Mouse (Mus musculus) gastrocnemius, adult 2 months (tissue): ENCODE data around the gene Top2a. TPM values are rescaled to one million over a fixed set of nuclear protein-coding genes. Genes with fewer than 3 reads are reported as not detected.
A peak's percentile ranks its signal among the peaks of the same experiment; 100 is the strongest.

Experiments used
- DNase-seq: peaks from one replicate; pipeline ENCODE4 v3.0.0; 2022
- H3K27ac ChIP-seq: fragments of 200-600 bp; 2 replicates; pipeline ENCODE4 v1.8.1; 2022; ENCODE audit warnings: mild to moderate bottlenecking
- H3K4me3 ChIP-seq: fragments of 200-600 bp; 2 replicates; pipeline ENCODE4 v1.8.1; 2022; ENCODE audit warnings: mild to moderate bottlenecking, moderate library complexity
- CTCF ChIP-seq: fragments of 200-600 bp; IDR thresholded peaks from 2 replicates; pipeline ENCODE4 v1.8.1; 2022; ENCODE audit warnings: antibody characterized with exemption, mild to moderate bottlenecking, moderate library complexity
- intact Hi-C: fragments of 180-260 bp; cut with DNase I; formaldehyde crosslinking; loops from one replicate; pipeline ENCODE4 v1.15.1; 2025
- total RNA-seq, 2 experiments: library from RNA; stranded (reverse); gene quantifications; 2 replicates each; pipeline ENCODE4 v1.2.3; 2021

The Top2a gene
- total RNA-seq, 2 experiments from 2014 or later: 0.11 to 0.18 TPM

GRCm38 (mm10) chr11:98966499-98967141, 57.4 kb downstream of the Top2a start:
- Histone ChIP-seq H3K27ac (peak overlapping the region; percentile 89), H3K4me3 (peak overlapping the region; percentile 34)
- DNase-seq: peak; percentile 95
- TF ChIP-seq CTCF: peak; percentile 71
- intact Hi-C loops: loop anchor here (2.0 to 5.0 kb wide), 2 partner anchors 36 to 104 kb away; partner anchors contain the start of gene Wipf2

GRCm38 (mm10) chr11:98965416-98966077, 58.4 kb downstream of the Top2a start:
- DNase-seq: no peak
- Histone ChIP-seq H3K4me3 (peak overlapping the region; percentile 85), H3K27ac (peak overlapping the region; percentile 89)
- TF ChIP-seq CTCF: no peak
- intact Hi-C loops: loop anchor here (2.0 to 5.0 kb wide), 2 partner anchors 35 to 103 kb away; partner anchors contain the start of gene Wipf2

GRCm38 (mm10) chr11:98964616-98965415, 59.2 kb downstream of the Top2a start:
- intact Hi-C loops: loop anchor here (5.0 kb wide), 1 partner anchor 103 kb away; the partner anchor contains the start of gene Wipf2
- peak overlapping the region; percentile 89 for H3K27ac ChIP-seq
- peak overlapping the region; percentile 85 for H3K4me3 ChIP-seq
- no peak for TF ChIP-seq CTCF
- DNase-seq: peak; percentile 83

GRCm38 (mm10) chr11:98964201-98964615, 59.8 kb downstream of the Top2a start:
- intact Hi-C loops: no loop called here
- Histone ChIP-seq H3K27ac (peak overlapping the region; percentile 89), H3K4me3 (peak overlapping the region; percentile 85)
- no peak for TF ChIP-seq CTCF
- no peak for DNase-seq

- Histone ChIP-seq H3K4me3 (peak overlapping the region; percentile 85), H3K27ac (peak overlapping the region; percentile 89)
- intact Hi-C loops: loop anchor here (2.0 kb wide), 1 partner anchor 27 kb away; no protein-coding TSS in a partner anchor
- DNase-seq: peak; percentile 87
- TF ChIP-seq CTCF: no peak
Measured at GRCm38 (mm10) chr11:98963191-98964021, 60.6 kb downstream of the Top2a start.

GRCm38 (mm10) chr11:98962421-98963095, 61.4 kb downstream of the Top2a start:
- DNase-seq: peak; percentile 24
- TF ChIP-seq CTCF: no peak
- H3K4me3 ChIP-seq: peak overlapping the region; percentile 85
- intact Hi-C loops: loop anchor here (2.0 kb wide), 1 partner anchor 26 kb away; no protein-coding TSS in a partner anchor
- H3K27ac ChIP-seq: peak overlapping the region; percentile 89

GRCm38 (mm10) chr11:98961766-98962165, 62.2 kb downstream of the Top2a start:
- no peak for TF ChIP-seq CTCF
- Histone ChIP-seq H3K27ac (peak overlapping the region; percentile 89), H3K4me3 (peak overlapping the region; percentile 85)
- DNase-seq: no peak
- intact Hi-C loops: loop anchor here (2.0 kb wide), 1 partner anchor 25 kb away; no protein-coding TSS in a partner anchor

- peak overlapping the region; percentile 85 for H3K4me3 ChIP-seq
- intact Hi-C loops: no loop called here
- peak; percentile 77 for DNase-seq
- no peak for TF ChIP-seq CTCF
- peak overlapping the region; percentile 89 for H3K27ac ChIP-seq
Measured at GRCm38 (mm10) chr11:98961051-98961592, 62.9 kb downstream of the Top2a start.

GRCm38 (mm10) chr11:98960313-98960906, 63.6 kb downstream of the Top2a start:
- H3K27ac ChIP-seq: peak overlapping the region; percentile 89
- intact Hi-C loops: no loop called here
- peak overlapping the region; percentile 85 for H3K4me3 ChIP-seq
- no peak for TF ChIP-seq CTCF
- peak; percentile 86 for DNase-seq

- no peak for TF ChIP-seq CTCF
- Histone ChIP-seq H3K4me3 (peak overlapping the region; percentile 85), H3K27ac (peak overlapping the region; percentile 89)
- intact Hi-C loops: no loop called here
- DNase-seq: peak; percentile 89
Measured at GRCm38 (mm10) chr11:98959437-98960312, 64.3 kb downstream of the Top2a start.
